Comparison of ENCODE assay signal across 7 mouse cellular contexts in the genomic region with DNA sequence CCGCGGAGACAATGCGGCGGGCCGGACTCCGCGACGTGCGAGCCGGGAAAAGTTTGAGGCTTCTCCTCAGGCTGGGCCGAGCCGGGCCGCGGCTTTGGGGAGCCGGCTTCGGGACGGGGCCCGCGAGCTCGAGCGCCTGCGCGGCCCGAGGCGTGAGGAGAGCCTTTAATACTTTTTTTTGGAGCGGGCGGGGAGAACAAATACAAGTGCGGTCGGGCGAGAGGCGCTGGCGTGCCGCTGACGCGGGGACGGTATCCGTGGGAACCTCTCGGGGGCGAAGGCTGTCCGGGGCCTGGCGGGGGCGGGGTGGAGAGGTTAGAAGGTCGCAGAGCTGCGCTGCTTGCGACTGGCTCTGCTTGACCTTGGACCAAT.
DNase-seq lines count a peak whose midpoint lies in the region; ATAC-seq lines count a peak whose summit lies in the region.

No protein-coding gene starts in this region.

- ATAC-seq in intestine, embryonic 16.5 days: peak; percentile 71
- no peak for ATAC-seq in midbrain, embryonic 12.5 days (ENCODE audit: low FRiP score, low read depth)

- H3K9ac ChIP-seq in intestine, embryonic 16.5 days (ENCODE audit: low read depth, low read length): peak overlapping the region; percentile 90
- peak overlapping the region; percentile 86 for H3K9ac ChIP-seq in midbrain, embryonic 12.5 days (replicated peaks)

- H3K9me3 ChIP-seq in intestine, embryonic 16.5 days (ENCODE audit: control insufficient read depth, low read length): no peaks in the 10 kb centered on the region
- H3K9me3 ChIP-seq in midbrain, embryonic 12.5 days: no peaks in the 10 kb centered on the region

- H3K27me3 ChIP-seq in intestine, embryonic 16.5 days (replicated peaks; ENCODE audit: control insufficient read depth, insufficient read depth, low read length): no peaks in the 10 kb centered on the region
- no peaks in the 10 kb centered on the region for H3K27me3 ChIP-seq in midbrain, embryonic 12.5 days

- H3K4me1 ChIP-seq in intestine, embryonic 16.5 days (ENCODE audit: control insufficient read depth, insufficient read depth, low read length): peaks cover 3% of the 10 kb centered on the region; the same call in 1 of the 2 replicates
- peaks cover 15% of the 10 kb centered on the region for H3K4me1 ChIP-seq in midbrain, embryonic 12.5 days

- intact Hi-C loops in gastrocnemius, postnatal 36 days (cut with DNase I): no loop called here
- intact Hi-C loops in left cerebral cortex, postnatal 4 days (cut with DNase I): no loop called here

- peak overlapping the region; percentile 76 for H3K4me2 ChIP-seq in intestine, embryonic 16.5 days (ENCODE audit: low read depth, low read length)
- peak overlapping the region; percentile 63 for H3K4me2 ChIP-seq in midbrain, embryonic 12.5 days (replicated peaks)

- H3K27ac ChIP-seq in intestine, embryonic 16.5 days (ENCODE audit: low read length): peak overlapping the region; percentile 91
- H3K27ac ChIP-seq in midbrain, embryonic 12.5 days (replicated peaks): peak overlapping the region; percentile 96

- peak; percentile 92 for DNase-seq in adrenal gland, postnatal 10 days
- peak; percentile 54 for DNase-seq in embryo, embryonic 11.5 days (ENCODE audit: low read depth, low spot score)
- peak; percentile 74 for DNase-seq in gastrocnemius, postnatal 36 days
- peak; percentile 69 for DNase-seq in left cerebral cortex, postnatal 4 days
- DNase-seq in spleen, adult 18-20 months: peak; percentile 20 to 38

- no peaks in the 10 kb centered on the region for H3K36me3 ChIP-seq in intestine, embryonic 16.5 days (ENCODE audit: control insufficient read depth, insufficient read depth, low read length)
- no peaks in the 10 kb centered on the region for H3K36me3 ChIP-seq in midbrain, embryonic 12.5 days

- peak overlapping the region; percentile 76 for H3K4me3 ChIP-seq in intestine, embryonic 16.5 days (ENCODE audit: low read length)
- peak overlapping the region; percentile 83 for H3K4me3 ChIP-seq in midbrain, embryonic 12.5 days

- WGBS in intestine, embryonic 16.5 days: under 1% methylated on average over 45 of the region's 45 CpGs
- under 1% methylated on average over 43 of the region's 45 CpGs for WGBS in midbrain, embryonic 12.5 days

Comparison
In these comparisons a context has a peak if more than half of its experiments do, and no peak if none do; other contexts are left out.
1. DNase-seq: peak in every context shown above with its lines; median percentile 92 in adrenal gland, postnatal 10 days; 74 in gastrocnemius, postnatal 36 days; 69 in left cerebral cortex, postnatal 4 days; 54 in embryo, embryonic 11.5 days; 29 in spleen, adult 18-20 months.